Mouse (Mus musculus): Measurements from ENCODE around the gene Cir1. TPM values are rescaled to one million over a fixed set of nuclear protein-coding genes. Genes with fewer than 3 reads are reported as not detected.

Cir1 gene
- polyA plus RNA-seq, 1 experiment from 2014 or later = 11.7 TPM

- Histone ChIP-seq H3K4me1 (replicated peaks) (no peaks in the 10 kb centered on the region), H3K9me3 (no peaks in the 10 kb centered on the region), H3K36me3 (peaks cover 15% of the 10 kb centered on the region), H3K4me3 (no peak overlapping the region), H3K27ac (no peak overlapping the region), H3K27me3 (ENCODE audit: insufficient read depth, poor library complexity, severe bottlenecking) (no peaks in the 10 kb centered on the region)
- 91% methylated on average over 4 of the region's 4 CpGs for WGBS
- DNase-seq (ENCODE audit: low spot score) = no peak
Observed at GRCm38 (mm10) chr2:73291130-73291529, 21.4 kb downstream of the Cir1 start.

- Histone ChIP-seq H3K27me3 (ENCODE audit: insufficient read depth, poor library complexity, severe bottlenecking) (peaks cover 21% of the 10 kb centered on the region), H3K27ac (no peak overlapping the region), H3K9me3 (no peaks in the 10 kb centered on the region), H3K4me1 (replicated peaks) (peaks cover 8% of the 10 kb centered on the region), H3K36me3 (no peaks in the 10 kb centered on the region), H3K4me3 (no peak overlapping the region)
- 7% methylated on average over 2 of the region's 2 CpGs for WGBS
- no peak for DNase-seq (ENCODE audit: low spot score)
Observed at GRCm38 (mm10) chr2:73285630-73286029, 26.9 kb downstream of the Cir1 start.

GRCm38 (mm10) chr2:73281707-73282106, 30.8 kb downstream of the Cir1 start:
- WGBS = 7% methylated on average over 7 of the region's 7 CpGs
- 0 out of 2 replicates have a peak overlapping the region, but pooled peaks have one; percentile 42 for H3K4me3 ChIP-seq
- DNase-seq (ENCODE audit: low spot score) = peak; percentile 24
- H3K9me3 ChIP-seq = no peaks in the 10 kb centered on the region
- peaks cover 46% of the 10 kb centered on the region for H3K4me1 ChIP-seq (replicated peaks)
- no peak overlapping the region for H3K27ac ChIP-seq
- H3K36me3 ChIP-seq = no peaks in the 10 kb centered on the region
- peaks cover 54% of the 10 kb centered on the region for H3K27me3 ChIP-seq (ENCODE audit: insufficient read depth, poor library complexity, severe bottlenecking)

- DNase-seq (ENCODE audit: low spot score) = peak; percentile 46
- peaks cover 58% of the 10 kb centered on the region for H3K27me3 ChIP-seq (ENCODE audit: insufficient read depth, poor library complexity, severe bottlenecking)
- no peaks in the 10 kb centered on the region for H3K36me3 ChIP-seq
- H3K4me3 ChIP-seq = peak overlapping the region; percentile 42
- peak overlapping the region; percentile 76 for H3K27ac ChIP-seq
- peaks cover 46% of the 10 kb centered on the region for H3K4me1 ChIP-seq (replicated peaks)
- 7% methylated on average over 22 of the region's 22 CpGs for WGBS
- no peaks in the 10 kb centered on the region for H3K9me3 ChIP-seq
Observed at GRCm38 (mm10) chr2:73281048-73281661, 31.3 kb downstream of the Cir1 start.

- H3K36me3 ChIP-seq = no peaks in the 10 kb centered on the region
- H3K27me3 ChIP-seq (ENCODE audit: insufficient read depth, poor library complexity, severe bottlenecking) = peaks cover 62% of the 10 kb centered on the region
- under 1% methylated on average over 33 of the region's 33 CpGs for WGBS
- H3K4me1 ChIP-seq (replicated peaks) = peaks cover 46% of the 10 kb centered on the region
- H3K27ac ChIP-seq = peak overlapping the region; percentile 76
- DNase-seq (ENCODE audit: low spot score) = no peak
- H3K4me3 ChIP-seq = peak overlapping the region; percentile 42
- no peaks in the 10 kb centered on the region for H3K9me3 ChIP-seq
Observed at GRCm38 (mm10) chr2:73280356-73281047, 32.0 kb downstream of the Cir1 start.

- peaks cover 50% of the 10 kb centered on the region for H3K4me1 ChIP-seq (replicated peaks)
- H3K9me3 ChIP-seq = no peaks in the 10 kb centered on the region
- peak overlapping the region; percentile 82 for H3K27ac ChIP-seq
- peaks cover 69% of the 10 kb centered on the region for H3K27me3 ChIP-seq (ENCODE audit: insufficient read depth, poor library complexity, severe bottlenecking)
- under 1% methylated on average over 31 of the region's 31 CpGs for WGBS
- DNase-seq (ENCODE audit: low spot score) = peak; percentile 59
- H3K4me3 ChIP-seq = peak overlapping the region; percentile 52
- H3K36me3 ChIP-seq = peaks cover 3% of the 10 kb centered on the region
Observed at GRCm38 (mm10) chr2:73279271-73280038, 33.0 kb downstream of the Cir1 start.

- Histone ChIP-seq H3K4me1 (replicated peaks) (peaks cover 56% of the 10 kb centered on the region), H3K27ac (peak overlapping the region; percentile 82), H3K4me3 (peak overlapping the region; percentile 52), H3K9me3 (no peaks in the 10 kb centered on the region), H3K36me3 (peaks cover 9% of the 10 kb centered on the region), H3K27me3 (ENCODE audit: insufficient read depth, poor library complexity, severe bottlenecking) (peaks cover 75% of the 10 kb centered on the region)
- WGBS = under 1% methylated on average over 17 of the region's 17 CpGs
- DNase-seq (ENCODE audit: low spot score) = no peak
Observed at GRCm38 (mm10) chr2:73278869-73279268, 33.6 kb downstream of the Cir1 start.

GRCm38 (mm10) chr2:73278131-73278854, 34.2 kb downstream of the Cir1 start:
- peak overlapping the region; percentile 70 for H3K4me3 ChIP-seq
- H3K36me3 ChIP-seq = peaks cover 15% of the 10 kb centered on the region
- peak overlapping the region; percentile 92 for H3K27ac ChIP-seq
- under 1% methylated on average over 20 of the region's 20 CpGs for WGBS
- peak; percentile 92 for DNase-seq (ENCODE audit: low spot score)
- H3K27me3 ChIP-seq (ENCODE audit: insufficient read depth, poor library complexity, severe bottlenecking) = peaks cover 81% of the 10 kb centered on the region
- H3K4me1 ChIP-seq (replicated peaks) = peaks cover 62% of the 10 kb centered on the region
- H3K9me3 ChIP-seq = no peaks in the 10 kb centered on the region

- H3K27ac ChIP-seq = peak overlapping the region; percentile 92
- H3K36me3 ChIP-seq = peaks cover 16% of the 10 kb centered on the region
- peak overlapping the region; percentile 70 for H3K4me3 ChIP-seq
- no peak for DNase-seq (ENCODE audit: low spot score)
- H3K9me3 ChIP-seq = no peaks in the 10 kb centered on the region
- WGBS = under 1% methylated on average over 18 of the region's 18 CpGs
- H3K27me3 ChIP-seq (ENCODE audit: insufficient read depth, poor library complexity, severe bottlenecking) = peaks cover 86% of the 10 kb centered on the region
- peaks cover 68% of the 10 kb centered on the region for H3K4me1 ChIP-seq (replicated peaks)
Observed at GRCm38 (mm10) chr2:73277709-73278075, 34.8 kb downstream of the Cir1 start.

- peak overlapping the region; percentile 70 for H3K4me3 ChIP-seq
- peaks cover 16% of the 10 kb centered on the region for H3K36me3 ChIP-seq
- H3K27me3 ChIP-seq (ENCODE audit: insufficient read depth, poor library complexity, severe bottlenecking) = peaks cover 87% of the 10 kb centered on the region
- WGBS = under 1% methylated on average over 38 of the region's 38 CpGs
- peaks cover 70% of the 10 kb centered on the region for H3K4me1 ChIP-seq (replicated peaks)
- peak overlapping the region; percentile 92 for H3K27ac ChIP-seq
- H3K9me3 ChIP-seq = no peaks in the 10 kb centered on the region
- peak; percentile 76 for DNase-seq (ENCODE audit: low spot score)
Observed at GRCm38 (mm10) chr2:73277021-73277708, 35.3 kb downstream of the Cir1 start.

GRCm38 (mm10) chr2:73276141-73276571, 36.3 kb downstream of the Cir1 start:
- WGBS = under 1% methylated on average over 6 of the region's 6 CpGs
- H3K4me1 ChIP-seq (replicated peaks) = peaks cover 76% of the 10 kb centered on the region

More at GRCm38 (mm10) chr2:73276141-73276571, 36.3 kb downstream of the Cir1 start:
- H3K36me3 ChIP-seq = peaks cover 16% of the 10 kb centered on the region
- peaks cover 87% of the 10 kb centered on the region for H3K27me3 ChIP-seq (ENCODE audit: insufficient read depth, poor library complexity, severe bottlenecking)
- peak; percentile 68 for DNase-seq (ENCODE audit: low spot score)
- peak overlapping the region; percentile 70 for H3K4me3 ChIP-seq
- peak overlapping the region; percentile 92 for H3K27ac ChIP-seq
- no peaks in the 10 kb centered on the region for H3K9me3 ChIP-seq
